Mouse (Mus musculus) frontal cortex, adult (tissue): ENCODE measurements at regions not wholly inside any gene's neighbourhood (a gene's known extent, or its start where the extent isn't known, plus 50 kb on each side); places are given as distances from the start of the nearest gene placed in this dataset.
A peak's percentile ranks its signal among the peaks of the same experiment; 100 is the strongest.

ENCODE experiments used
- ATAC-seq: cut with Nextera tagmentation; 2 replicates; pipeline ENCODE4 v1.9.2; 2017; ENCODE audit warnings: mild to moderate bottlenecking, moderate library complexity, mixed read lengths; ENCODE audit not compliant: low TSS enrichment

DNA sequence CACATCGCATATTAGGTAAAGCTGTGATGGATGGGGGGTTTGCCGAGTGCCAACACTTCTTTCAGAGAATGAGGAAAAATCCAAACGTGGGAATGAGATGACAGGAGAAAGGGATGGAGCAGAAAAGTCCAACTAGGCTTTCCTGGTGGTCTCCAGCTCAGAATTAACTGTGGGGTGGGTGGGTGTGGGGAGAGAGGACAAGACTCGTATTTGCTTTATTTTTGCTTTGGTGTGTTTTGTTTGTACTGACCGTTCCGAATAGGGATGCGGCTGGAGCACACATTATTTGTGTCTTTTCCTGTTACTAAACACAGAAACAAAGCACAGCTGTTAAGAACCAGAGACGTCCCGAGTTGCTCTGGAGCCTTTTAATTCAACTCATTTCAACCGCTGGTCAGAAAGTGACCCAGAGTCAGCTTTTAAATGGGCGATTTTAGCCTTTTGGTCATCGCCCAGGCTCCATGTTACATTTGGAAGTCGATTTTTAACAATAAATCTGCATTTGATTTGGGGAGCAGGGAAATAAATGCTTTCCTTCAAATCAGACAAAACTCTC, 136.7 kb downstream of the Gm10295 start:
- ATAC-seq: no peak

DNA sequence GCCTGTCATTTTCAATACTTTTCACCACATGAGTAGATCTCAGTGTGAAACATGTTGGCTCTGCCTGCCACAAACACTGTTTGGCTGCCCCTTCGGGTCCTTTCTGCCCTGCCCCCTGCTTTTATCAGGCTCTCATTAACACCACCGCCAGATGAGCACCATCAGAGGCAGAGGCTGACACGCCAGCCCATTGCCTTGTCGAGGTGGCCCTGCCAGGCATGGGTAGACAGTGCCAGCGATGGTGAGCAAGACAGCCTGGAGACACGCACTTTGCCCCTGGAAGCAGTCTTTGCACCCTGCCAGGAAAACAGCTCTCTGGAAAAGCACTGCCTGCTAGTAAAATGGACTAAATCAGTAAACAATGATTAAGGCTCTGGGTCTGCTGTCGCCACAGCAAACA, 158.2 kb downstream of the Gm10295 start:
- no peak for ATAC-seq

DNA sequence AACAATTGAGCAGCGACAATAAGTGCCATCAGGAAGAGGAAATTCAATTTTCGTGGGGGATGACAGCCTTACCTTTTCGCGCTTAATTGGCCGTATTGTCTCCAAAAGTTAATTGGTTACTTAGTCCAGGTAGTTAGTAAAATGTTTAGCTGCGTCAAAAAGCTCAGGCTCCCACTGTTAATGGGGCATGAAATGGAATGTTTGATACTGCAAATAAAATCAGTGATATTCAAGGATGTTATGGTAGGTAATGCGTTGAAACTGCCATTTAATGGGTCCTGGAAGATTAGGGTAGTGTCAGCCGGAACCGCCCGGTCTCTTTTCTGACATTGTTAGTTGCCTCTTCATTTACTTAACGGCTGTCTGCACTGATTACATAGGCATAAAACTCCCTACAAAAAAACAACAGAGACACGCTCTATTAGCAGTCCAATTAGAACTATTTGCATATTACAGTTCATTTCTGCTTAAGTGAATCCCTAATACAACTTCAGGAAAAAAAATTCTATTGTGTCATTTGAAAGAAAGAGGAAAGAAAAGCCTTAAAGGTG, 161.0 kb downstream of the Gm10295 start:
- no peak for ATAC-seq

DNA sequence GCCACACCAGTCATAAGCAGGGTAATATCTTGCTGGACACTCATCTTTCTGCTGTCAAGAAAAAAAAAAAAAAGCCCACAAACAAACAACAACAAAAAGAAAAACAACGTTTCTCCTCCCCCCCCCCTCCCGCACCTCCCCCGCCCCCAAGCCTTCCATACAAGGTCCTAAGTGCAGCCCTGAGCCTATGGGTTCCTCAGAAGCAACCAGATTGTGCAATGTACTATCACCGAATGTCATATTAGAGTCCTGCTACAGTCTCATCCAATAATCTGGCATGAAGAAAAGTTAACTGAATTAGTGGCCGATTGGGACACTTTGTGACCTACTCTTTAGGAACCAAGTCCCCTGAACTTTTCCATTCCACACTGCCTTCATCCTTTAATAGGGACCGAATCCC, 161.5 kb downstream of the Gm10295 start:
- no peak for ATAC-seq

DNA sequence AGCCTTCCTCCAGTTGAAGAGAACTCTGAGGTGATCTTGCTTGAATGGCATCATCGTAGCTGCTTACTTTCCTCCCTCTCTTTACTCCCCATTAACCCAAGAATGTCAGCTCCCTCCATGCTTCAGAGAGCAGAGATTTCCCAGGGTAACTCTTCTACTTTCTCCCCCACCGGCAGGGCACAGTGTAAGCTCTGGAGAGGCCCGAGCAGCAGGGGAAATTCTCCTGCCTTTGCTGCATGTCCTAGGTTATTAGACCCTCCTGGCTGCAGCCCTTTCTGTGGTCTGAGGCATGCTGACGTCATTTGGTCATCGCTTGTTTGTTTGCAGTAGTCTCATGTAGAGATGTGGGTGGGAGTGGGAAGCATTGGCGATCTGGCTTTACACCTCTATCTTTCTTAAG, 163.2 kb downstream of the Gm10295 start:
- no peak for ATAC-seq

DNA sequence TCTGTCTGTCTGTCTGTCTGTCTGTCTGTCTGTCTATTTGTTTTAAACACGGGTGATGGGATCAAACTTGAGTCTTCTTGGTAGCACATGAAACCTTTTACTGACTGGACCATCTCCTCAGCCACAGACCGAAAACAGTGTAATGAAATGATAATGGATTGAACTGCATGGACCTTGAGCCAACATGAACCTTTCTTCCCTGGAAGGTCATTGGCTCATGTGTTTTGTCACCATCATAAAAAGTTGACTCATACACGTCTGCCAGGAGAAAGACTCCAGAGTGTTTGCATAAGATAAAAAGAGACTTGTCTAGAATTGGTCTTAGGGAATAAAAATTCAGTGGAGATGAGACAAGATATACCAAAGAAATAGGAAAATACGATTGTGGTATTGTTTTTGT, 176.4 kb downstream of the Gm10295 start:
- ATAC-seq: no peak

DNA sequence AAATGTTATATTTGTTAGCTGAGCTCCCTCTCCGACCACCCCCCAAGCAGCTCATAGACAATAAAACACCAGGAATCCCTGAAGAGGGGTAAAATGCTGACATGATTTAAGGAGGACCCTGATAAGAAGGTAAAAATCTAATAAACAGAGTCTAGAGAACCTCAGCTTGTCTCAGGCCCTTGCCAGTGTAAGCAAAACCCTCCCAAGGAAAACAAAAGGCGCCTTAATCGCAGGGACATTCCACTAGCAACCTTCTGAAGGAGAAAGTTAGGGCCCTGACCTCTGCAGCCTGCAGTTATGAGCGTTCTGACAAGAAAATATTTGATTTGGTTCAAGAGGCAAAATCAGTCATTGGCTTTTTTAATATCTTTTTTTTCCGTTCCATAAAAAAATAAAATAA, 212.2 kb downstream of the Gm10295 start:
- ATAC-seq: no peak

DNA sequence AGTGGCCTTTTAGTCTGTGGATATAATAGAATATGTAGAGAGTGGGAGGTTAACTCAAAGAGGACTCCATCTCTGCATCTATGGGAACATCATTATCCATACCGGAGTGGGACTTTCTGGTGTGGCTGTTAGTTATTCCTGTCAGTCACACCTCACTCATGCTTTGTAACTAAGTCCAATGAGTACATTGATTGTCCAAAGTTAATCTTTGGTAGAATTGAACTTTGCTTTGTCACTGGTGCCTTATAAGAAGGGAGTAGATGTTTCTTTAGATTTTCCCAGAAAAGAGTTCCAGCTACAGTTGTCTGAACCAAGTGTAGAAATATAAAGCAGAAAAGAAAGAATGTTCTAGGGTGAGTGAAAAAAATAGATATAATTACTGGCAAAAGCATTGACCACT, 221.3 kb downstream of the Gm10295 start:
- ATAC-seq: no peak

DNA sequence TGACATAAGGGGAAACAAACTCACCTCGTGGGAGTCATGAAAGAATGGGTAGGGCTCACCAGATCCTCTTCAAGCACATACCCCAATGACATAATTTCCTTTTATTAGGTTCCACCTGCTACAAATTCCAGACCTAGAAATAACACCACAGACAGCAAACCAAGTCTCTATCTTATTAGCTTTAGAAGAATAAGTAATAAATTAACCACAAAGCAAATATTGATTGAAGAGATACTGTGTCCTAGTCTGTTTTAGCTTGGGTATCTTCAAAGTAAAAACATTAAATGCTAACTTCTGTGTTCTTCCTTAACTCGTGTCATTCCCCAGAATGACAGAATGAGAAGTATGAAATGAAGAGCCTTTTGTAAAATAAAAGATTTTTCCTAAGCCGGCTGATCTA, 222.4 kb downstream of the Gm10295 start:
- ATAC-seq: no peak

DNA sequence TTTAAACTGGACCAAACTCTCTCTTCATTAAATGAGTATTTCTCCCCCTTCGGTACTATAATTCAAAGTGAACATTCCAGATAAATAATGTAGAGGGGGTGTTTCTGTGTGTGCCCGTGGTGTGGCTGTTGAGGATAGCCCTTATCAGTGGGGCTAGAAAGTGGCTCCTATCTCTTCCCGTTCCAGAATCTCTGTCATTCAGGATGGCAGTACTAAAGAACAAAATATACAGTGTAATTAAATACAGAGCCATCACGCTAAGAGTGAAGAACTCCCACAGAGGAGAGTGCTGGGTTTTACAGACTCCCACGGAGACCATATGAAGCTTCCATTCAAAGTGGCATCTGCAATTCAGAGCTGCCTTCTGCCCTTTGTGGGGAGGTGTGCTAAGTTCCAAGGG, 229.8 kb downstream of the Gm10295 start:
- peak; percentile 50; the same call in 1 of the 2 replicates for ATAC-seq

DNA sequence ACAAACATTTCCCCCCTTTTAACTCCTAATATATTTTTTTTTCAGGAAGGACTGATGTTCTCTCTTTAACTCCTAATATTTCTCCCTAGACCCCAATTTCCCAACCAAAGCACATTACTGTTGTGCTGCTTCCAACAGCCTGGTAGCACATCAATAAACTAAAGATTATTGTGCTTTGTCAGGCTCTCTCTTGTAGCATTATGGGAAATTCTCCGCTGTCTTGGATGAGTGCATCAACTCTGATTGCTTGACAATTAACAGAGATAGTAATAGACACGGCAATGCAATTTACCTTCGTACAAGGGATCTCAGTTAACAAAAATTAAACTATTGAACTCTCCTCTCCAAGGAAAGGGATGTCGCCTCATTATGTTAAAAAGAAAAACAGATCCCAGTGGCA, 230.3 kb downstream of the Gm10295 start:
- ATAC-seq: no peak

DNA sequence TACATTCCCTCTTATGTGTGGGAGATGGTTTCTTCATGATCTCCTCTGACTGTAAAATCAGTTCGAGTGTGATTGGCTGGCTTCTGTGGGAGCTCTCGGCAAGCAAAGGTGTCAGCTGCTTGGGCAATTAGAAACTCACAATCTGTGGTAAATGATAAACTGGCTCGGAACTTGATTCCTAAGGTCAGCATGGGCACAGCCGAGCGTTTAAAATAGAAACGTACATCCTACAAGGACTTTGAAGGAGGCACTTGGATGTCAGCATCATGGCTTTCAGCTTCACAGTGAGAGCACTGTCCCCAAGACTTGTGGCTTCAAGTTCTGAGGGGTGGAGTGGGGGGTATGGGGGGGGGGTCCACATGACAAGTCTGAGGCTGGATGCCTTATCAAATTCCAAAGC, 231.3 kb downstream of the Gm10295 start:
- ATAC-seq: no peak

DNA sequence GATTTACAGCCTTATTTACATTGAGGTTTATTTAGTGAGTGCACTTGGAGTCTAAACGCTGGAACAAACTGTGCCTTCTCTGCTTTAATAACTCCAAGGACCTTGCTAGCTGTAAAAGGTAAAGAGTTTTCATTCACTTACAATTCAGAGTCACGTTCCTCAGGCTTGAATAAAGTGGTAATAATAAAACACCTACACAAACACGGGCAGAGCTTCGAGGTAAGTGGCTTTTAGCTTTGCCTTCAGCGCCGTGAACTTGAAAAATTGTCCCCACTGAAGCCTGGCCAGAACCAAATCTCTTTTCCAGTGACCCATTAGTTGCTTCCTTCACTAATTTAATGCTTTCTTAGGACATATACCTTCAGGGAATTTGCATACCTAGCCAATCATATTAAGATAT, 244.2 kb downstream of the Gm10295 start:
- no peak for ATAC-seq

DNA sequence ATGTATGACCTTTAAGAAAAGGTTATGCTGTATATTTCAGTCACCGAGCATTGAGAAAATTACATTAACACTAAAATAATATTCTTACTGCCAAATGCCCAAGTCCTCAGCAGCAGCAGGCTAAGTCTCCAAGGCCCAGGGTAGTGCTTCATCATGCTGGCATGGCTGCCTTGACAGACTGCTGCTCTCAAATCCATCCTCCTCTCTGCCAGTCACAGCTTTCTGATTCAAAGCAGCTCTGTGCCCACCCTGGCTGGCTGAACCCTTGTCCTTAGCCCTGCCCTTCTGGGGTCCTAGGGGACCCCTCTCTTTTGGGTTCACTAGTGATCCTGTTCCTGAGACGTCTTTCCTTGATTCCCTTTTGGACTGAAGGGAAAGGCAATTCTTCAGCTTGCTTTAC, 251.0 kb downstream of the Gm10295 start:
- no peak for ATAC-seq

DNA sequence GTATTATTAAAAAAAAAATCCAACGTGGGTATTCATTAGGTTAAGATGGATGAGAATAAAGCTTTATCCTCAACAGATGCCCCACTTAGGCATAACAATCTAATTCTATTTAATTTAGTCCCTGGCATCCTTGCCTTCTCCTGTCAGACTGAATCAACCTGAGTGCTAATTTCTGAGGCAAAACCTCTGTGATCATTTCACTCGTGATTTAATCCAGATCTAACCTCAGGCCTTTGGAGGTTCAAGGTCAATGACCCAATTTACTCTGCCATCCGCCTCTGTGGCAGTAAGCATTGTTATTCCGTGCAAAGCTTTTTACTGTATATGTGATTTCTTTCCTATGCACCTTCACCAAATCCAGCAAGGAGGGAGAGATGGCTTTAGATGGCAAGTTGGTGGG, 253.0 kb downstream of the Gm10295 start:
- ATAC-seq: no peak

DNA sequence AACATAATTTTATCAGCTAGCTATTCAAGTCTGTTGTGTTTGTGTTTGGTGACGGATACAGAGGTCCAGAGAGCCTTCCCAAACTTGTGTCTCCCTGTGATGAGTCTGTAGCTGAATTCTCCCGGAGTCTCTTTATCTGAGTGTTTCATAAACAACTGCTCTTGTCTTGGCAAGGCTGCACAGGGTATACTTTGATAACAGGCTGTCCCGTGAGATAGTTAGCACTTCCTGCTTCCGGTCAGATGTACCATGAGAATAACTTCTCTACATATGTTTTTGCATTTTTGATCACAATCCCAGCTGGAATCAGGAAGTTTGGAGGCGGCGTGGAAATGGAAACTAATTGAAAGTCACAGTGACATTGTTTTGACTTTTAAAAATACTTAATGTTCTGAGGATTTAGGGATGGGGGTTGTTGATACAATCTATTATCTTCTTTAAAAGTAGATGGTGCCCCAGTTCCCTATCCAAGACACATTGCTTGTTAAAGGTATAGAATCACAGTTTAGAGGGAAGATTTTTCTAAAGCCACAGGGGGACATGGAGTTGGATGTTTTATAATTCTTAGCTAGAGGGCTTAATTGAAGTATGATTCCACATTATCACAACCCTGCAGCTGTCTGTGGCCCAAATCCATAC, 257.9 kb downstream of the Gm10295 start:
- ATAC-seq: no peak

DNA sequence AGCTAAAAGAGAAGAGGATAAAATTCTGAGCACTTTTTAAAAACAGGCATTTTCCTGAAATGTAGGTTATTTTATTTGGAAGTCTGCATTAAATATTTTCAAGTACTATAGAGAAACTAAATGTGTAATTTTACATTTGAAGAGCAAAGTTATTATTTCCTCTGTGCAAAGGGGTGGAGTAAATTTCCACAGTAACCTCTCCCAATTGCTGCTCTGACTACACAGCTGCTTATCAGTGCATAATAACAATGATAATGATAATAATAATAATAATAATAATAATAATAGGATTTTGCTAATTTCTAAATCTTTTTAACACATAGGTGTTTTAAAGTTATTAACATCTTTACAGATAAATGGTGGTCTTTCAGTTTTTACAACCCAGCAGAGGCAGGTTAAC, 258.5 kb downstream of the Gm10295 start:
- ATAC-seq: no peak

DNA sequence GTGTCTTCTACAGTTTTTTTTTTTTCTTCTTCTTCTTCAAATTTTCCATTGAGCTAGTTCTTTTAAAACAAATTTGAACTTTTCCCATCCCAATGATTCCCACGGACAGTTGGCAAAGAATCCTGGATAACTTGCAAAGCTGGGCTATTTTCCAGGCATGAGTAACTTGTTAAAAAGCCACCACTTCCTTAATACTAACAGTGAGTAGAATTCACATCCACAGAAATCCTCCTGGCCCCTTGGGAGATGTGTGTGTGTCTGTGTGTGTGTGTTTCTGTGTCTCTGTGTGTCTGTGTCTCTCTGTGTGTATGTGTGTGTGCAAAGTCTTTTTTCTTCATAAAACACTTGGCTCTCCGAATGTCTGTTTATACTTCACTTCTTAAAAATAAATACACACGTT, 259.0 kb downstream of the Gm10295 start:
- ATAC-seq: no peak

DNA sequence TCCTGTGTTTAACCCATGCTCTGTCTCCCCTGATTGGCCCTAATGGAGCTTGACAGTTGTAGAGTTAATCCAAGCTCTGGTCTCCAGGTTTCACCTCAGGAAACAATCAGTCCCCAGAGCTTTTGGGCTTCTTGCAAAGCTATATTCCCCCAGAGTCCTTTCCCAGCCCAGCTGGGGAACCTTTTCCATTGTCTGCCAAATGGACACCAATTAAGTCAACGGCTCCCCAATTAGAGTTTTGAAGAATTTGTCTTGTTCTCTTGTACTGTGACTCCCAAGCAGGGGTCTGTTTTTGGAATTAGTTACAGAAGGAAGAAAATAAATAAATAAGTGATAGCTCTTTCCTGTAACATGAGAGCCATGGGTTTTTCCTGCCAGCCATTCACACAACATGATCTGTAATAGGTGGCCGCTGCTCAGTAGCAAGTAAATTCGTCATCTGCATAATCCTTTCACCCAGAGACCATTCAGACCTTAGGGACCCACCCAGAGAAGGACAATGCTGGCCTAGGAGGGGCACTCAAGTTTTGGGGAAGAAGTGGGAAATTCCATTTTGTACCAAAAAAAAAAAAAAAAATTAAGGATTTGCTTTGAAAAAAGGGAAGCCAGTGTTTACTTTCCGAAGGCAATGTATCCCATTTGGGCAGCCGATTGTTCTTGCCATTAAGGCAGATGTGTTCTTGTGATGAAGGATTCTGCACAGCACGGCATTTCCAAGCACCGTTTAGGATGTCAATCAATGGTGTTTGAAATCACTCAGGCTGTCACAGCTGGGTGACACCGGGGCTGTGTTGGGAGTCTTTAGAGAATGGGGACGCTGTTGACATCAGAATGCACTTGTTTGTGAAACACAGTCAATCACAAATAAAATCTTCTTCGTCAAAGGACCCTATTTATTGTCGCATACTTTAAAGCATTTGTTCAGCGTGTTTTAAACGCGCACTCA, 286.6 kb downstream of the Gm10295 start:
- ATAC-seq: no peak

DNA sequence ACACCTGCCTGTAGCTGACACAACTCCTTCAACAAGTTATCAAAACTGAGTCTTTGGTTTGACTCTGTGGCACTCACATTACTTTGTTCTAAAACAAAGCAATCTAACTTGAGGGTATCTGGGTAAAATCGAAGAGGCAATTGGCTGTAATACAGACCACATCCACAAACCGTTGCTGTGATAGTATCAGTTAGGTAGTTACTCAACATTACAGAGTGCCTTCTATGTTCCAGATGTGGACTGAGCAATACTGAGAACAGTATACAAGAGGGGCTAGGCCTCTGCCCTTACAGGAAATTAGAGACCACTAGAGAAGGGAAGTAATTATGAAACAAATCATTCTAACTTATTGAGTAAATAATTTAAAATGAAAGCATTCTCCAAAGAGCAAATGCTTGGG, 300.5 kb downstream of the Gm10295 start:
- ATAC-seq: no peak

DNA sequence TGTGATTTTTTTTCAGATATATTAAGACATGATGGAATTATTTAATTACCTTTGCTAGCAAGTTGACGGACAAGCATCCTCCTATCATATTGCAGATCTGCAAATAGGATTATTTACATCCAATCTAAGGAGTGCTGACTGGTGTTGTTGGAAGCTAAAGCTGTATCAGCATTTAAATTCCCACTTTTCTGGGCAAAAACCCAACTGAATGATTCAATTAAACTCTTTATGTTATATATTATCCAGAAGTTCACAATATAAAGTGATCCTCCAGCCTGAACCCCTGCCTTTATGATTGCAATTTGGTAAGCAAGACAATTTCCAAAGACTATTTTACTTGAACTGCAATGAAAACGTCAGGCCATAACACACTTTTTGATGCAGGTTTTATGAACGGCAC, 304.1 kb downstream of the Gm10295 start:
- no peak for ATAC-seq

DNA sequence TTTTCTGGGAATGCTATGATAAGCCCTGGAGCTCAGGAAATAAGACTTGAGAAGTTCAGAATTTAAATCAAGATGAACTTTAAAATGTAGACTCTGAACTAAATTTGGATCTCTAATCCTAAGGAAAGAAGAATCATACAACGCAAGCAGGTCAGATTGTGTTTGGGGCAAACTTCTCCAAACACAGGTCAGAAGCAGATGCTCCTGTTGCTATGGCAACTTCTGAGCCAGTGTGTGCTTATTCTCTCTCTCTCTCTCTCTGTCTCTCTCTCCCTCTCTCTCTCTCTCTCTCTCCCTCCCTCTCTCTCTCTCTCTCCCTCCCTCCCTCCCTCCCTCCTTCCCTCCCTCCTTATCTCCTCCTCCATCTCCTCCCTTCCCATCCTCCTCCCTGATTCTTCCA, 304.7 kb downstream of the Gm10295 start:
- no peak for ATAC-seq

DNA sequence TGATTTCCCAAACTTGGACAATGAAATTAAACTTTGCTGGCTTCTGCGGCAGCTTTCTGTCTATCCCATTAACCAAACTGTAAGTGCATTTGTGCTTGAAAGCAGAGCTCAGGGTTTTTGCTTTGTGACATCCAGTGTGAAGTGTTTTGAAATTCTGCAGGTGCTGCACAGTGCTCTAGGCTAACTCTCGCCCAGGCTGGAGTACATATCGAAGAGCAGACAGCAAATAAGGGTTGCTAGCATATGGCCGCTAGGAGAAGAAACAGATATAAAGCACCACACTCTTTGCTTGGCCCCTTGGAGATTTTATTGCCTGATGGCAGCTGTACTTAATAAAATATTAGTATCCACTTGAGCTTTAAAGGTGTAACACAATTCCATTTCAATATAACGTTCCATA, 307.5 kb downstream of the Gm10295 start:
- no peak for ATAC-seq
